Mouse (Mus musculus): ENCODE measurements around the gene Chst5.
"Not testable (repeated sequence)": the region's sequence is repeated elsewhere in the genome, so short reads cannot be mapped to it uniquely, and the experiment has no call there.

Gene Chst5

GRCm38 (mm10) chr8:111871278-111871677 lies 39.0 kb downstream of the Chst5 start:
- DNase-seq (ENCODE audit: low spot score) = no peak

DNA sequence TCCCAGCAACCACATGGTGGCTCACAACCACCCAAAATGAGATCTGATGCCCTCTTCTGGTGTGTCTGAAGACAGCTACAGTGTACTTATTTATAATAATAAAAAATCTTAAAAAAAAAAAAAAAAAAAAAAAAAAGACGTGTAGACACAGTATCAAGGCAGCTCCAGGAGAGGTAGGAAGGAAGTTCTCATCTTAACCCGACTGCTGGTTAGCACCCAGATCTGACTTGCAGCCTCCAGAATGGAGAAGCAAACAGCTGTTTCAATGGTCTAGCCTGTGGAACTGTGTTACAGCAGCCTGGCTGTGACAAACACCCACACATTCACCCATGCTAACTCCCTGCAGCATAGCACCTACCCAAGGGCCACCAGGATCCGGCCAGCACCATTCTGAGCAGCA lies 39.9 kb downstream of the Chst5 start:
- no peak for DNase-seq (ENCODE audit: low spot score)

GRCm38 (mm10) chr8:111868664-111869063 lies 41.6 kb downstream of the Chst5 start:
- no peak for DNase-seq (ENCODE audit: low spot score)

GRCm38 (mm10) chr8:111865857-111866256 lies 44.4 kb downstream of the Chst5 start:
- DNase-seq (ENCODE audit: low spot score) = no peak

DNA sequence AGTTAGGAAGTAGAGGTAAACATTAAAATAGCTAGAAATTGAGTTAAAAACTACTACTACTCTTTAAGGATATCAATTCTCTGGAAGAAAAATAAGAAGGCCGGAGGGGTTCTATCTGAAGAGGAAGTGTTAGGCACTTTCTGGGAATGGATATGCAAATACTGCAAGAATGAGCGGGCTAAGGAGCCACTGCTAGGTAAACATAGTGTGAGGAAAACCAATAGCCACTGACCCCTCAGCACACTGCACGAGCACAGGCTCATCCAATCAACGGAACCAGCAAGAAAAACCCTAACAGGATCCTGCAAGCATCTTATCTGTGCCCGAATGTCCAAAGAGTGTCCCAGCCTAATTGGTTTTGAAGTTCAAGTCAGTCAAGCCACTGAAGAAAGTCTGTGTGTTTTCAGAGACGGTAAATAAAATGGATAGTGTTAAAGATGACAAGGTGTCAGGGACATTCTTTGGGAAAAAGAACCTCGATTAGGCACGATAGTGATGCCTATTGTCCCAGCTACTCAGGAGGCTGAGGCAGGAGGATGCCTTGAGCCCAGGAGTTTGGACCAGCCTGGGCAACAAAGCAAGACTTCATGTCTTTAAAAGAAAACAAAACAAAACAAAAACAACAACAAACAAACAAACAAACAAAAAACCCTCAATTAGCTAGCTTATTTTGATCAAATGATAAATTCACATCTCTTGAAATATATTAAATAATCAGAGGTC lies 45.0 kb downstream of the Chst5 start:
- no peak for DNase-seq (ENCODE audit: low spot score)

DNA sequence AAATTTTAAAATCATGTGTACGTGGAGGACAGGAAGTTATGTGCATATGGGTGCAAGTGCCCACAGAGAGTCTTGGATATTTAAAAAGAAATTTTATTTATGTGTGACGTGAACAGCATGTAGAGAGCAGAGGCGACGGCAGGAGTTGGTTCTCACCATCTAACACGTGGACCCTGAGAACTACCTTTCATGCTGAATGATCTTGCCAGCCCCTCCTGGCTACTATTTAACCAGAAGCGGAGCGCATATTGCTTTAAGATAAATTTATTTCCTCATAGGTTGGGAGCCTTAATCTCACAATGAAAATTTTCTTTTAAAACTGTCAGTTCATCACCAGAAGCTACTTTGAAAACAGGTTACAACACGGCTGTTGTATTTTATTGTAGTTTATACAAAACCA lies 45.6 kb downstream of the Chst5 start:
- DNase-seq (ENCODE audit: low spot score) = no peak

- no peak for DNase-seq (ENCODE audit: low spot score)
Measured at GRCm38 (mm10) chr8:111863280-111863679, 47.0 kb downstream of the Chst5 start.

GRCm38 (mm10) chr8:111855977-111856376 lies 54.3 kb downstream of the Chst5 start:
- DNase-seq (ENCODE audit: low spot score) = no peak

DNA sequence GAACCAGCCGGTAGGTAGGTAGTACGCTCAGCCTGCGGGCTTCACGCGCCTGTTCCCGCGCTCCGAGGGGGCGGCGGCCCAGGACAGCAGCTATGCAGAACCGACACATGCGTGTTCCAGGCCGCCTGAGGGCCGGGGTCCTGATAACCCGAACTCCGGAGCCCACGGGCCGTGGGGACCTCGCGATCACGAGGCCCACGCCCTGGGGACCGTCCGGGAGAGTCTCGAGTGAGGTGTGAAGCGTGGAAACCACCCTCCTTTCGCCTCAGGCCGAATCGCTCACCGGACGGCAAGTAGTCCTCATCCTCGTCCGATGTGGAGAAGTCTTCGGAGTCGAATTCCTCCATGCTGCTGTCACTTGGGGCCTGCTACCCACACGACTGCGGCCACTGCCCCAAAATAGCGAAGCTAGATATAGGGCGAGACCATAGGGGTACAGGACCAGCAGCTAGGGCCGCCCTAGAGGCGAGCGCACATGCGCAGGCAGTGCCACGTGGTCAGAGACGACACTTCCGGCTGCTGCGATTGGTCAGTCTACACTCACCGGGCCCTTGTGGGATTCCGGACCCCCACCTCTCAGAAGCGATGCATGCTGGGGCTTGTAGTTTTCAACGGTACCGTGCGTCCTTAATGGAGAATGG lies 56.3 kb downstream of the Chst5 start, which contains the start of gene Cfdp1:
Cfdp1 (minus strand) TSS at position 431 of the 641 bp plus-strand sequence.
- DNase-seq (ENCODE audit: low spot score) = peak; percentile 95

GRCm38 (mm10) chr8:111853219-111853618 lies 57.0 kb downstream of the Chst5 start:
- DNase-seq (ENCODE audit: low spot score) = not testable (repeated sequence)

- DNase-seq (ENCODE audit: low spot score) = no peak
Measured at GRCm38 (mm10) chr8:111846746-111847145, 63.5 kb downstream of the Chst5 start.
